Mouse (Mus musculus) erythroid progenitor cell, adult 5-6 weeks (primary cell): ENCODE results near the gene 4930512M02Rik. TPM values are rescaled to one million over a fixed set of nuclear protein-coding genes. Genes with fewer than 3 reads are reported as not detected.
"Not testable (repeated sequence)": the region's sequence is repeated elsewhere in the genome, so short reads cannot be mapped to it uniquely, and the experiment has no call there.

Experiments
- ATAC-seq: replicated peaks from 2 replicates; pipeline ENCODE4 v1.8.0; 2016; ENCODE audit warnings: moderate number of reproducible peaks, mild to moderate bottlenecking, moderate TSS enrichment, inconsistent platforms; ENCODE audit not compliant: poor library complexity, low FRiP score, severe bottlenecking
- total RNA-seq, 2 experiments: library from RNA; stranded (forward) in 1 of 2; stranded (reverse) in 1 of 2; fragments of 150-400 nt in 1 of 2; fragments of 186-747, 209-891 nt in 1 of 2; gene quantifications; 2 replicates each; pipeline versions ENCODE4 v1.2.3 to v1.2.4; 2015 to 2017; ENCODE audit warnings: low replicate concordance in 2 of 2

The 4930512M02Rik gene
- total RNA-seq (2015; ENCODE audit: low replicate concordance) (not detected in 2 replicates), total RNA-seq (2017; ENCODE audit: low replicate concordance) (not detected in 2 replicates)

GRCm38 (mm10) chr11:11627735-11628134 lies at the start of gene 4930512M02Rik:
TSS of gene 4930512M02Rik (minus strand) at chr11:11627835.
- ATAC-seq: not testable (repeated sequence)

GRCm38 (mm10) chr11:11677165-11677564 lies 49.5 kb upstream of the 4930512M02Rik start:
- ATAC-seq: no peak

DNA sequence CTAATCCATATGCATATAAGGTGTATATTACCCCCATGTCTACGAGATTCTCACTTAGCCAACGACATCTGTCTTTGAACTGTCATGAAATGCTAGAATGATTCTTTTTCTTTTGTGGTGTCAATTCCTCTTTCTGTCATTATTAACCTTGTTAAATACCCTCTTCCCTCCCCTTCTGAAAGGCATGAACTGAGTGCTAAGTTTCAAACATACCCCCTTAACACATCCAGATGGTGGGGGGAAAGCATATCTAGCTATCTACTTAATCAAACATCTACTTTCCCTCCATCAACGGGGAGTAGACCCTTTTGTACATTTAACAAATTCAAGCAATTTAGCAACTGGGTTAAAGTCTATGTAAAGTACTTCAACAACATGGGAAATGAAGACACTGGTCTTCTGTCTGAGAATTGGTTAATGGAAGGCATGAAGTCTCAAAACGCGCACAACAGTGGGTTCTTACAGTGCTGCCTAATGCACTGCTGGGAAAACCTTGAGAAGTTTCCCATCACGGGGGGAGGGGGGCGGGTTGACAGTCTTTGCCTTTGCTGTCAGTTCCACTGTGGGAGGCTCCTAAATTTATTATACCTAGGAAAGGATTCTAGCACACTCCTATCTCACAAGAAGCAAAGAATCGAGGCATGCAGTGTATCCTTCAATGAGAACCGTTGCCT lies 48.6 kb upstream of the 4930512M02Rik start:
- no peak for ATAC-seq

- ATAC-seq: no peak
These were observed 47.4 kb upstream of the 4930512M02Rik start for GRCm38 (mm10) chr11:11675063-11675462.

DNA sequence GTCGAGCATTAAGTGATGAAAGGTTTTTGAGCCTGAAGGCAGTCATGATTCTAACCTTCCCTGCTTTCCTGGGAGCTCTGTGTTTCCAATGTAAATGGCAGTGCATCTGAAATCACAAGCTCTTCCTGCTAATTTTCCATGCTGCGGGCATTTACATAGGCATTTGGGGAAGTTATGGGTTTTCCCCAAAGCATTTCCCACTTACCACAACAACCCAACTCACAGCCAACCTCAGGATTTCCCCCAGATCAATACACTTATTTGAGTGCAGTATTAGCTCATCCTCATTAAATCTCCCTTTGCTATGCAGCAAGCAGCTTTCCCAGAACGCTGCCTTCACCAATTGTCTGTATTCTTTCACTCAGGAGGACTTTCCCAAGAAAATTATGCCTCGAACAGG lies 45.3 kb upstream of the 4930512M02Rik start:
- ATAC-seq: no peak

GRCm38 (mm10) chr11:11667922-11668290 lies 40.3 kb upstream of the 4930512M02Rik start:
- ATAC-seq: no peak

DNA sequence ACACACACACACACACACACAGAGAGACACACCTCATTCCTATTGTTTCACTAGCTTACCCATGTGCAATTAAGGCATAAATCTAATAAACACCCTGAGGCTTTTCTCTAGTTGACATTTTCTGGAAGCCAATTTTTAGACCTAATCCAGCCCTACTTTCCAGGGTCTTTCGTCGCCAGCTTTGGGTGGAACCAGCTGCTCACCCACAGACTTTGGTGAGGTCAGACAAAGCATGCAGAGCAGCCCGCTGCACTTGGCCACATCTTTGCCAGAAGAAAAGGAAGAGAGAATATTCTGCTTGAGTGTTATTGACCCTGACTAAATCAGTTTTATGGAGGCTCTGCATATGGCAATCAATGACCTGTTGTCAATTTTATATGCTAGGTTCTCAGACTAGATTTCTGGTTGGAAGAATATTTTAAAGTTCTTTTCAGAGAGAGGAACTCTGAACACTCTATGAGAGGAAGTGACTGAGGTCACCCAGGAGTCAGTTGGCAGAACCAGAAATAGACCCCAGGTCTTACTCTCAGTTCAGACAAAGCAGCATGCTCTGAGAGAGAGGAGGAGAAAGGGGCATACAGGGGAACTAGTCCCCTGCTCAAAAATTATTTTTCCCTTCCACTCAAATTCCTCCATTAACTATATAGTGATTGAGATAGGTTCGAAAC lies 39.8 kb upstream of the 4930512M02Rik start:
- no peak for ATAC-seq

GRCm38 (mm10) chr11:11660651-11661050 lies 33.0 kb upstream of the 4930512M02Rik start:
- no peak for ATAC-seq

DNA sequence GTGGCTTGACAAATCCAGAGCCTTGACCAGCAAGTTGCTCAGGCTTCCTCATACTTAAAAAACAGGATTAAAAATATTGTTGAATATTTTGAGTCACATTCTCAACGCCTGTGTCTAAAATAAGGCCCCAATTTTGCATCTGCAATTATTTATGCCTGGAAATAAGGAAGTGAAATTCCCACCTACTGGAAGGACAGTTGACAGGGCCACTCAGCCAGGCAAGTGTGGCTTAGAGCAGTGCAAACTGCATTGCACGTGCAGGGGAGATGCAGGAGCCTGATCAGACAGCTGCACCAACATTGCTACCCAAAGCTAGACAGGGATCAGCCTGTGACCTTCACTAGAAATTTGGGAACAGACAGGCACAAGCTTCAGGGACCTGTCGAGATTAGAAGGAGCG lies 31.2 kb upstream of the 4930512M02Rik start:
- ATAC-seq: no peak

- ATAC-seq: peak; percentile 37
These were observed 30.0 kb upstream of the 4930512M02Rik start for GRCm38 (mm10) chr11:11657634-11658033.

DNA sequence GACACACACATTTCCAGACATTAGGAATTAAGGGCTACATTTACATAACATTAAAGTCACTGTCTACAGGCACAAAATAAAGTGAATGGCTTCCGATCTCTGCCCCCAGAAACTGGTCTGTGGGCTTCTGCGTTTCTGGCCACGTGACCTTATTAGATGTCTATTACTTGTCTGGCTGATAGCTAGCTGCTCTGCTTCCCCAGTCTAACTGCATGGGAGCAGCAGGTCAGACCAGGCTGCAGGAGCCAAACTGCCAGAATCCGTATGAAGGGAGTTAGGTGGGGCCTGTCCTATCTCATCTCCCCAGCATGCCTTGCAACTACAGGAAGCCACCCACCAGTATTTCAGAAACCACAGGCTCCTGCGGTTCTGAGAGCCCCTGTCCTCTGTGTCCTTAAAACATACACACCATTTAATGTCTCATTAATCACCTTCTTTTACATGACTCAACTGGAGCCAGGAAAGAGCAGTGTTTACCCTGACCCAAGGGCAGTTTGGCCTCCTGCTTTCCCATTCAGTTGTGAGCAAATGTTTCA lies 29.4 kb upstream of the 4930512M02Rik start:
- peak; percentile 85 for ATAC-seq

DNA sequence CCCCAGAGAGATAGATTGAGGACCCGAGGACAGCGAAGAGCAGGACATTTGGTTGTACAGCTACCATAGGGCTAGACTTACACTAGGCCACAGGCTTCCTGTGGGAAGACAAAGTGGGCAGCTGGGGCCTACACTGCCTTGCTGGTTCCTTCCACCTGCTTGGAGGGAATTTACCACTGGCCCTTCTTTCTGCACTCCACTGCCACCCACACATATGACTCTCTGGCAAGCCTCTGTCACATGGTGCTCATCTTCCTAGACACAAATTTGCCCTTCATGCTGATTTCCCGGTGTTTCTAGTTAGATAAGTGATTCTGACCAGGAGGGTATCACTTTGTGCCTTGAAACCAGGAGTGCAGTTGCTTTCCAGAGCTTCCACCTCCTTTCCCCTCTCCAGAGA lies 28.8 kb upstream of the 4930512M02Rik start:
- ATAC-seq: no peak

GRCm38 (mm10) chr11:11644303-11644702 lies 16.7 kb upstream of the 4930512M02Rik start:
- no peak for ATAC-seq

GRCm38 (mm10) chr11:11624073-11624705 lies 3.4 kb downstream of the 4930512M02Rik start:
- no peak for ATAC-seq

DNA sequence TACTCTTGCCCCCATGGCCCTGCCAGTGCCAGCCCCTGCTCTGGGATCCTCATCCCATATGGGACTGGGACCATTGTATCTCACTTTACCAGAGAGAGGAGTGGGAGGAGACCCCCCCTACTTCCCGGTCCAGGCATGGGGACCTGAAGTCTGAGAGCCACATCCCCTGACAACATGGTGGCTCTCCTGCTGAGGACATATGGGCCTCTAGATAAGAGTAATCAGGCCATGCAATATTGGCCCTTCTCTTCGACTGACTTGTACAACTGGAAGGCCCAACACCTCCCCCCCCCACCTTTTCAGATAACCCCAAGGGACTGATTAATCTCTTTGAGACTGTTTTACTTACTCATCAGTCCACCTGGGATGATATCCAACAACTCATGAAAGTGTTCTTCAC lies 18.4 kb downstream of the 4930512M02Rik start:
- ATAC-seq: no peak

DNA sequence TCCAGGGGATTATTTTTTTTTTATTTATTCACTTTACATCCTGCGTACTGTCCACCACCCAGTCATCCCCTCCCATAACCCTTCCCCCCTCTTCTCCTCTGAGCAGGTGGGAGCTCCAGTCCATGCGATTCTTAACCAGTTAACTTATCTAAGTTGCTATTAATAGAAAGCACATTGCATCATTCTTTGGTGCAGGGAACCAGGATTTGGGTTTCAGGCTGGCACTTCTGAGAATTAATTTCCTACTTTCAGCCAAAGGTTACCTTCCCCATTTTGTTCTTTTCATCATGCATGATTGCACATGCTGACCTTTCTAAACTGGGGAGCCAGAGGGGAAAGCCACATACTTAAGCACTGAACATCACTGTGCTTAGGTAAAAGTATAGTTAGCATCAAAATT lies 40.3 kb downstream of the 4930512M02Rik start:
- ATAC-seq: no peak

GRCm38 (mm10) chr11:11586423-11586822 lies 41.2 kb downstream of the 4930512M02Rik start:
- ATAC-seq: no peak

DNA sequence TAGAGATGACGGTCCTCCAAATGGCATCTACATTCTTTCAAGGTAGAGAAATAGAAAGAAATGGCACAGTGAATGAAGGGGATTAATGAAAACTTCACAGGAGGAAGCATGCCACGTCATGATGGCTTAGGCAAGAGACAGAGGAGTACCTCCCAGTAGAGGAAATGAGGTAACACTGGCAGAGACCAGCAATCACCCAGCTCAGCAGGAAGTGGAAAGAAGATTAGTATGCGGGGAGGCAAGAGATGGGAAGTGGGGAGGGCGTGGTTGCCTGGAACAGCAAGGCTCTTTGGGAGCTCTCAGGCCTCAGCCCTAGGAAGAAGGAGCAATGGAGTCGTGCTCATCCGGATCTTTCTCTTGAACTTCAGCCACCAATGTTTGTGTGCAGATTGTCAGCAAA lies 53.9 kb downstream of the 4930512M02Rik start:
- no peak for ATAC-seq

DNA sequence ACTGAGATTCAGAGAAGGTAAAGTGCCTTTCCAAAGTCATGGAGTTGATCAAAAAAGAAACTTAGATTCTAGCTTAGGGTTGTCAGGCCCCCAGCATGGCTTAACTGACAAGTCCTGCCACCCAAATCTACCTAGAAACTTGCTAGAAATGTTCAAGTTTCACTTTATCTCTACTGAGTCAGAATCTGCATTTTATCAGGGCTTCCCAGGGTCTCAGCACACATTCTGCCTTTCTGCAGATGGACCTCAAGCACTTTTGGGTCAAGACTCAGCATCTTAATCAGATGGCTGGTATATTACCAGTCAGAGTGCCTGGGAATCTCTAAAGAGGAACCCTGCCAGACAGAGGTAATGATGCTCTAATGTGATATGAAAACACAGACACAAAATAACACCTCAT lies 56.9 kb downstream of the 4930512M02Rik start:
- ATAC-seq: no peak

DNA sequence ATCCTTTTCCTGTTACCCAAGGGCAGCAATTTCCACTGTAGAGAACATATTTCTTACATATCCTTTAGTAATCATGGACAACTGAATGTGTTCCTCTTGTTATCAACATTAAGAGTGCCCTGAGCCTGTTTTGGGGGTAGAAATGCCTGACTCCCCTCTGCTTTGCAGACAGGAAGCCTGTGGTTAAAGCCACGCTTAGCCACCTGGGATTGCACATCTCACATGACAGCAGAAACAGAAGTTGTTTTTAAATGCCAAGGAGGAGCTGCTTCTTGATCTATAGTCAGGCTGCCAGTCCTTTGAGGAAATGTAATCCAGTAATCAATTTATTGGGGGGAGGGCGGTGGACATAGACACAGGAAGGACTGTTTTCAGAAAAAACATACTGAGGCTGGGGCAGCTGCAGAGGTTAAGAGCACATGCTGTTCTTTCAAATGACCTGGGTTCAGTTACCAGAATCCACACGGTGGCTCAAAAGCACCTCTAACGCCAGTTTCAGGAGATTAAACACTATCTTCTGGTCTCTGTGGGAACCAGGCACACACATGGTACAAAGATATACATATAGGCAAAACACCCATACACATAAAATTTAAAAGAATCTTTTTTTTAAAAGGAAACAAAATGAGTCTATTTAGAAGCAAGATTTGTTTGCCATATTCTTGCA lies 58.0 kb downstream of the 4930512M02Rik start:
- no peak for ATAC-seq
